Mouse (Mus musculus): ENCODE measurements around the gene Pbp2. TPM values are rescaled to one million over a fixed set of nuclear protein-coding genes. Genes with fewer than 3 reads are reported as not detected.

The Pbp2 gene
- total RNA-seq, 2 experiments from 2014 or later, result 0.32 TPM; not detected in 1

GRCm38 (mm10) chr6:135264136-135264535 is 46.1 kb downstream of the Pbp2 start:
- no peak for DNase-seq (ENCODE audit: low spot score in 2 of 2)
- intact Hi-C loops (cut with DNase I), result no loop called here

GRCm38 (mm10) chr6:135262565-135262964 is 47.6 kb downstream of the Pbp2 start:
- intact Hi-C loops (cut with DNase I), result no loop called here
- DNase-seq (ENCODE audit: low spot score in 2 of 2), result no peak

GRCm38 (mm10) chr6:135261124-135261523 is 49.1 kb downstream of the Pbp2 start:
- DNase-seq (ENCODE audit: low spot score in 2 of 2), result no peak
- intact Hi-C loops (cut with DNase I), result no loop called here

GRCm38 (mm10) chr6:135260435-135260834 is 49.8 kb downstream of the Pbp2 start:
- intact Hi-C loops (cut with DNase I), result no loop called here
- DNase-seq (ENCODE audit: low spot score in 2 of 2), result no peak

Other genes starting within 250 kb of the Pbp2 start
- under 1 TPM; 0.30 to 0.43 TPM for gene Gprc5a, start 244.8 kb downstream of the Pbp2 start, total RNA-seq (2021)
- gene Gprc5d, start 192.1 kb downstream of the Pbp2 start, total RNA-seq (2021), result not detected
- gene Fam234b, start 112.4 kb downstream of the Pbp2 start, total RNA-seq (2021), result 100 to 1,000 TPM; 159 to 171 TPM
- 10 to 100 TPM; 42.9 to 55.6 TPM for gene Hebp1, start 112.4 kb downstream of the Pbp2 start, total RNA-seq (2021)
- not detected for gene Gsg1, start 56.1 kb downstream of the Pbp2 start, total RNA-seq (2021)
- 1 to 10 TPM; 1.3 to 3.7 TPM for gene Emp1, start 52.1 kb upstream of the Pbp2 start, total RNA-seq (2021)